Mouse (Mus musculus): ENCODE data around the gene Hoxb8.

The Hoxb8 gene

DNA sequence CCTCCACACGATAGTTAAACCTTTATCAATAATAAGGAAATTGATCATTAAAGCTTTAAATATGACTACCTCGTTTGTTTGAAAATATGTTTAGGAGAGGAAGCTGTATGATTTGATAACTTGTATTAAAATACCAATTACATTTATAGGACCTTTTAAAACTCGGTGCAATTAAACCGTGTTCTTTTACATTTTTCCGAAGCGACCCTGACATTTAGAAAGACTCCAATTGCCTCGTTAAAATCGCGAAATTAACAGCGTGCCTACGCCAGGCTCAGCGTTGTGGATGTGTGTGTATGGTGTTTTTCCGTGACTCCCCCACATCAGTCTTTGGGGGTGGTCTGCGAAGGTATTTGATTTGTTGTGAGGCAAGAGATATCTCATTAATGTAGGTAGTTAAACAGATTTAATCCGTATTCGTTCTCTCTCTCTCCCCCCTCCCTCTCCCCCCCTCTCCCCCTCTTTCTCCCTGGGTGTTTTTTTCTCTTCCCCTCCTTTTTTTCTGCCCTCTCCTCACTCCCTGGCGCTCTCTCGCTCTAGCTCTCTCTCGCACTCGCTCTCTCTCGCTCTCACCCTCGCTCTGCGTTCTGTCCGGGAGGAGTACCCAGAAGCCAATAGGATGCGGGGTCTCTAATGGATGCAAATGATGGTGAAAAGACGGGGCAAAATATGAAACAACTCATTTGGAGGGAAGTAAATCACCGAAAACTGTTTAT is at the start of gene Hoxb8:
Hoxb8 (plus strand) TSS at position 51 of the 716 bp plus-strand sequence.
- peak; percentile 58 for DNase-seq

DNA sequence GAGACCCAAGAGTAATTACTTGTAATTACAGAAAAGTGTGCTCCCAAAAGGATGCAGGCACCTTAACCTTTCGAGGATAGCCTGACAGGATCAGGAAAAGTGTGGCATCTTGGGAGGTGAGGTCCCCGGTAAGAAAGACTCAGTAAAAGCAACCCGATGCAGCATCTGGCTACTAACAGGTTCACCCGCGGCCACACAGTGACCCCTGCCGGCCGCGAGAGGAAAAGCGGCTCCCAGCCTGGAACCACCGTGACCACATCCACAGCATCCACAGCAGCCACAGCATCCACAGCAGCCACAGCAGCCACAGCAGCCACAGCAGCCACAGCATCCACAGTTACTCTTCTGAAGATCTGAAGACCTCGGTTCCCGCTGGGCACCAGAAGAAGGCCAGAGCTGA is 46.8 kb upstream of the Hoxb8 start:
- peak; percentile 56 for DNase-seq

DNA sequence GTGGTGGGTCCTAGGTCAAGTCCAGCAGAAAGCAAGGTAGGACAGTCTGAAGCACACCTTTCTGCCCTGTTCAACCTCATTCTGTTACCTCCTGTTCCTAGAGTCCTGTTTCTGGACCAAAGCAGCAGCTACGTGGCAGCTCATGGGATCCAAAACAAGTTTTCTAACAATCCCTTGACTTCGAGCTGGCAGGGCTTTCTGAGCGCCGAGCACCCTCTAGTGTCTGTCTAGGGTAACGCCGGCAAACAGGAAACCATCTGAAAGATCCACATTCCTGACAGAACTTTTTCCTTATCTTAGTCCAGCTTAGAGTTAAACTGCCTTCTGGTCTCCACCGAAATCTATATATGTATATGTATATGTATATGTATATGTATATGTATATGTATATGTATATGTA is 41.5 kb upstream of the Hoxb8 start:
- DNase-seq = peak; percentile 62

DNA sequence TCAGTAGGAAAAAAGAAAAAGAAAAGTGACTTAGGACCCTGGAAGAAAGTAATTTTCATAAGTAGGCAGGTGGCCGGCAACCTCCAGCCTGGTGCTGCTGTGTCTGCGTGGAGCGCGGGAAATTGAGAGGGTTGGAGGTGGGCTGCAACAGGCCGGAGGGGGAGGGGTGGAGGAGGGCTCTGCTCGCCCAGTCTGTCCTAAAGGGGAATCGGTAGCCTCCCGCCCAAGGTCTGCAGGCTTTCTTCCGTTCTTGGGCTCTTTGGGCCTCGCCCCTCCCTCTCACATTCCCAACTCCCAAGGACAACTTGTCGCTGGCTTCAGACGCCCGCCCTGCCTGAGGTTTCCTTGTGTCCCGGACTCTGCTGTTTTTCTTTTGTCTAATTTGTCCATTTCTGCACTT is 30.8 kb upstream of the Hoxb8 start:
- DNase-seq = peak; percentile 70

DNA sequence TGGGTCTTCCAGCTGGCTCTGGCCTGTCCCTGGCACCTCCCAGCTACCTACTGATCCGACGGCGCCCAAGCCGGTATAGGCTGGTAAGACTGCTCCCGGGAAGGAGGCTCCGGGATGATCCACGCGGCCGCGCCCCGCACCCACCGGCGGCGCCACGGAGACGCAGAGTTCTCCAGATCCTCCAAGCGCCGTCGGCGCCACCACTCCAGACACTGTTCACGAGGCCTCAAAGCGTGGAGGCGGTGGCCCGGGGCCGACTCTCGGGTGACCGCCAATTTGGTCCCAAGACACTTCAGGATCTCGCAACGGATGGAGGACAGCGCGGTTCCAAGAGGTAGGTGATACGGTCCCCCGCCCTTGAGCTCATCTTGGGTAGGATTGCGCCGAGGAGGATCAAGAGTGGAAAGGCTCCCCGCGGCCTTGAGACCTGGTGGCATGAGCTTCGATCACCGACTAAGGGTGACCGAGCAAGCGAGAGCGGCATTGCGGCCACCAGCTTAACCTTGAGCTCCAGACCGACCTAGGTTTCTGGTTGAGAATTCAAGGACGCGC is 30.1 kb upstream of the Hoxb8 start:
- DNase-seq = peak; percentile 54

DNA sequence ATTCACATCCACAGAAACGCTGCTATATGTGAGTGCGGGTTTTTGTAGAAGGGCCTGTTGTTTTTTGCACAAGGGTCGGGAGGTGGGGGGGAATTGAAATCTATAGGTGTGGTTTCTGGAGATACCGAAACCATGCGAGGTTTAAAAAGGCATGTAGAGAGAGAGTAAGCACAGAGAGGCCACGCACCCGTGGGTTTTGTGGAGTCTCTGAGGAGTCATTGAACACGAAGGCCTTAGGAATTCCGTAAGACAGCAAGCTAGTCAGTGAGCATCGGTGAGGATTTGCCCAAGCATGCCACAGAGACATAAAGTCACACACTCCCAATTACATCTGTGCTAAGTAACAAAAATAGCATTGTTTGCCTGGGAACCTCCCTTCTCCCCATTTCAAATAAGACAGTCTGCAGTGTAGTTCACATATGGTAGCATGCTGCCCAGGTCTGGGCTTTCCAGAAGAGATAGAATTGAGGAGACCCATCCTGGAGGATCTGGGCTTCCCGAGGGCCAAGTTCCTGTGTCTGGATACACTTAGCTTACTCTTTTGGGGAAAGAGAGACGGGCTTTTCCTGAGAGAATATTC is 29.1 kb upstream of the Hoxb8 start:
- peak; percentile 20 for DNase-seq

DNA sequence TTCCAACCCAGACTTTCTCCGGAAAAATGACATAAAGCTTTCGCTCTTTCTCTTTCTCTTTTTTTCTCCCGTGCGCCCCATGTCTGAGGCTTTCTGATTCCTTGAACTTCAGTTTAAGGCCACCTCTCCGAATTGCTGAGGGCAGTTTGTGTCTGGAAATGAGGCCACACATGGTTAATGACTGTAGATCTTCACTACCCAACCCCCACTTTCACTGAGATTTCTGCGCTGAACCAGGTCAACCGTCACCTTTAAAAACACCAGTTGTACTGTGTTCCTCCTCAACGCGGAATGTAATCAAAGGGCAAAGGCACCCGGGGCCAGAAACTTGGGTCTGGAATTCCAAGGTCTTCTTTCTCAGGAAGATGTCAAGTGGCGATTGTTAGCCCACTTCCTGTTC is 27.5 kb upstream of the Hoxb8 start:
- peak; percentile 87 for DNase-seq

DNA sequence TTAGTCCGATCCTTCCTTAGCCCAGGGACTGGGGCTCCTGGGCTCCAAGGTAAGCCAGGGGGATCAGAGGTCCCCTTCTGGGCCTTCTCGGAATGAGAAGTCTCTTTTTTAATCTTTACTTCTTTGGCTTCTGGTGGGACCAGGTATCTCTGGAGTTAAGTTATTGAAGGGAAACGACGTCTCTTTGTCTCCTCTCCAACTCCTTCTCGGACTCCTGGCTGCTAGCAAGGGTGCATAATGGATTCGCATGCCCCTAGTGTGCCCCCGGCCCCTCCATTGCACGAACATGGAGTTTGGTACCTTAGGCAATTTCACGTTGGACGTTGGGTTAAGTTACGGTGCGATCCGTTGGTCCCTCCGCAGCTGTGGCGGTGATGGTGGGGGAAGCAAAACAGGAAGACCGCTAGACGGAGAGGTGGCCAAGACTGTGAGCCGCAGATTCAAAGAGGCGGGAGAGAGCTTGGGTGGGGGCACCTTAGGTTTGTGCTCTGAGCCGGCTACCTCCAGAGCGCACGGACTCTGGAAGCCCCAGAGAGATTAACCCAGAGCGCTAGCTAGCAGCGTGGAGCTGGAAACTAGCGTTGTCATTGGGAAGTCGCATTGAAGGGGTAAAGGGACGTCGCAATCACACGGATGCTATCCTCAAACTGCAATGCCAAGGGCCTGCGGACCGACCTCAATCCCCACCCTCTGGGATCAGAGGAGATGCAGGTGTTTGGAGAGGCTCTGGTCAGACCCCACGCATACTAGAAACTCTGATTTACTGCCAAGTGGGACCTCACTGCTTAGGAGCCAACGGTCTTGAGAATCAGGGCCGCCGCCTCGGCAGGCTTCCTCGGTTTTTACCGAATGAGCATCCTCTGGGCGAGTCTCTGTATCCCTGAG is 26.4 kb upstream of the Hoxb8 start:
- DNase-seq = peak; percentile 33

DNA sequence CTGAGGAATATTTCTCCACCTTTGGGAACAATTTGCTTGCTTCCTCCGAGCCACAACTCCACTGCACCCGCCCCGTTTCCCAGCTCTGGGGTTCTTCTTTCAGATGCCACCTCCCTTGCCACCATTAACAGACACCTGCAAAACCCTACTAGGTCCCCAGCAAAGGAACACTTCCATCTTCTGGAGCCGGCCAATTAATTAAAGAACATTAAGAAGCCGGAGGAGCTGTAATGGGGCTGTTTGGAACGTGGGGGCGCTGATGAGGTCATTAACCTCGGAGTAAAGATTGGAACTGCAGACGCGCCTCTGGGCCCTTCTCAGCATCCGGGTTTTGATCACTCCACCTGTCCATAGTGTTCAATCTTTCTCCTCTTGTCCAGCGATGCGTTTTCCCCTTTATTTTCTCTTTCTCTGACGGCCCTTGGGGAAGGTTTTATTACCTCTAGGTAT is 25.7 kb upstream of the Hoxb8 start:
- DNase-seq = no peak

DNA sequence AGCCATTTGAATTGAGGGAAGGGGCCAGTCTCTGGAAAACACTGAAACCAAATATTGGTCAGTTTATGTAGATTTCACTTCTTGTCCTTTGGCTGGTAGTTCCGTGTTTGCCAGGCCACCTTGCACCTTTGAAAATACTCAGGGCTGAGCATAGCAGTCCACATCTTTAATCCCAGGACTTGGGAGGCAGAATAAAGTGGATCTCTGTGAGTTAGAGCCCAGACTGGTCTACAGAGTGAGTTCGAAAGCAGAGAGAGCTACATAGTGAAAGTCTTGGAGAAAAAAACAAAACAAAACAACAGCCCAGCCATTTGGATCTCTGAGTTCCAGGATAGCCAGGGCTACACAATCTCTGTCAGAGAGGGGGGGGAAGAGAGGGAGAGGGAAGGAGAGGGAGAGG is 24.6 kb upstream of the Hoxb8 start:
- no peak for DNase-seq

DNA sequence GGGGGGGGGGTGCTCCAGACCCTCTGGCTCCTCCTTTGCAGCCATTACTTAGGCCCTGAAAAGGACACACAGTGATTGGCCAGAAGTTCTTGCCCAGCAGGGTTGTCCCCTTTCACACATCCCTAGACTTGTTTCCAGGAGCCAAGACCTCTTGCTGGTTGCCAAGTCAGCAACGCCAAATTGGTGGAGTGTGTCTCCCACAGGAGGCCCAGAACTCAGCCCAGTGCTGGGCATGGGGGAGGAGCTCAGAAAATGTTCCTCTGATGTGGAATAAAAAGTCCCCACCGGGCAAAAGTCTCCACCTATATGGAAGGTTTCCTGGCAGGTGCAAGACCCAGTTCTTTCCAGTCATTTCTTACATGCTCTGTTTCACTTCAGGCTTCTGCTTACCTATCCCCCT is 22.7 kb upstream of the Hoxb8 start:
- peak; percentile 83 for DNase-seq

DNA sequence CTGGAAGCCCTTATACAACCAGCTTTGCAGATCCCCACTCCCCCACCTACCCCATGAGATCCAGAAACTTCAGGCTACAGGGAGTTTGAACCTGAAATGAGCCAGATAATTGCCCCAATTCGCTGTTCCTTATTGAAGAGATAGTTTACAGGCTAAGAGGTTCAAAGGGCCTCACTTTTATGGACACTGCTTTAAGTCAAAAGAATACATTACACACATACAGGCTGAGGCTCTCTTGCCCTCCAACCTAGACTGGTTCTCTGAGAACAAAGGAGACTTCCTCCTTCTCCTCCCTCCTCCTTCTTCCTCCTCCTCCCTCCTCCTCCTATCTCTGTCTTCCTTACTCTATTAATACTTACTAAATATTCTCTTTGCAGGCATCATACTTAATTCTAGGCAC is 22.2 kb upstream of the Hoxb8 start:
- DNase-seq = no peak

DNA sequence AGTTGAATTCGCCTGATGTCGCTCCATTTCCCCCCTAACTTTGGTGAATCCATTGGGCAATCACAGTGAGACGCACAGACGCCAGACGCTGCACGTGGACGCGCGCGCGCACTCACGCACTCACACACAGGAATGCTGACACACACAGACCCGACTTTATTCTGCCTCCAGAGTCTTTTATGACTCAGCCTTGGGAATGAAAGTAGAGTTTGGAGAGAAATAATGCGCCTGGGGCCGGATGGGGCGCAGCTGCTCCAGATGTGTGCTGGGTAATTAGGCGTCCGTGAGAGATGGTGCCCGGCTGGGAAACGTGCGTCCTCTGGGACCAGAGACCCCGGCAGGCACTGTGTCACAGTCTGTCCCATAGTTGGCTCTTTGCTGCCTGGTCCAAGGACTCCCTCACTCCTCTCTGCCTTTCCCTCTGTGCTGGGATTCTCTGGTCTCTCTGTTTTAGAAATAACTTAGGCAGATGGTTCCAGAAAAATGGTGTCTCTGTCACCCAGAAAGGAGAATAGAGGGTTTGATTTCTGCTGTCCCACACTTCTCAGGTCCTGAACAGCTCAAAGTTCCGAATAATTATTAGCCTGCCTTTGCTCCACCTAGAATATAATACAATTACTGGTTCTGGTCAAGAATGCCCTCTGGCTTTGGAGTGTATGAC is 21.3 kb upstream of the Hoxb8 start:
- DNase-seq = peak; percentile 52

DNA sequence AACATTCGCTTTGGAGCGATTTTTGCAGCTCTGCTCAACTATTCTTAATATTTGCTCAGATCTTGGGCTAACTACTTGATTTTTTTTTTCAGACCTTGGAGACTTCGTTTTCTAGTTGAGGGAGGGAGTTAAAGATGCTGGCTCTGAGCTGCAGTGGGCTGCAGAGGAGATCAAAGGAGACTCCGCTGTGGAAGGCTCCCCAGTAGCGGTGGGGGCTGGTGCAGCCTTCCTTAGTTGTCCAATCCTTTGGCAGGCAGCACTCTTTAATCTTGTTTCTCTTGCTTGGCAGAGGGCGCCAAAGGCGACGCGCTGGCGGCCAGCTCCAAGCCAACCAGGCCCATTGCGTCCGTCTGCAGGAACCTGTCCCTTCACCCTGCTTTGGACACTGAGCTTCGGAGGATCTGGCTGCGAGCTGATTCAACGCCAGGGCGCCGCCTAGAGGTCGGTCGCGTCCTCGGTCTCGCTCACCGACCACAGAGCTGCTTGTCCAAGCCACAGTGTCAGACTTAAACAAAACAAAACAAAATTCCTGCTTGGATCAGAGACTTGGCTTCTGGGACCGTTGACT is 20.3 kb upstream of the Hoxb8 start:
- DNase-seq = peak; percentile 92

DNA sequence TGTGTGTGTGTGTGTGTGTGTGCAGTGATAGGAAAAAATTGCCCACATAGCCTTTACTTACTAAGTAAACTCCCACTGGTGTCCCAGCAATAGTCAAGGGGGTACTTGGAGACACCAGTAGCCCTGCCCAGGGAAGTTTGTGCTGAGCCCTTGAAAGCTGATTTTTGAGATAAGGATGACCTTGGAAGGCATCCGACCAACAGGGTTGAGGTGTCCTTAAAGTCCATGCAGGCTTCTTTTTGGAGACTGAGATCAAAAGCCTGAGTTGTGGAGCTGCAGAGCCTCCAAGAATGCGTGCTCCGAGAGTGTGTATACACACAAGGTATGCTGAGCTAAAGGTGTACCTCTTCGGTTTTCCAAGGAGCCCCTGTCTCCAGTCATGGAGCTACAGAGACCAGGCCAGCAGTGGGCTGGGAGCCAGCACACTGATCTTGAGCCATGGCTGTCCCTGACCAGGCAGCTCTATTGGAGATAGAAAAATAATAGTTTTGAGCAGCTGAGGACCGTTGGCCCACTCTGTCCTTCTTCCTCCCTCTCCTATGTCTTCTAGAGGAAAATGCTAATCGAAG is 19.4 kb upstream of the Hoxb8 start:
- DNase-seq = peak; percentile 22

DNA sequence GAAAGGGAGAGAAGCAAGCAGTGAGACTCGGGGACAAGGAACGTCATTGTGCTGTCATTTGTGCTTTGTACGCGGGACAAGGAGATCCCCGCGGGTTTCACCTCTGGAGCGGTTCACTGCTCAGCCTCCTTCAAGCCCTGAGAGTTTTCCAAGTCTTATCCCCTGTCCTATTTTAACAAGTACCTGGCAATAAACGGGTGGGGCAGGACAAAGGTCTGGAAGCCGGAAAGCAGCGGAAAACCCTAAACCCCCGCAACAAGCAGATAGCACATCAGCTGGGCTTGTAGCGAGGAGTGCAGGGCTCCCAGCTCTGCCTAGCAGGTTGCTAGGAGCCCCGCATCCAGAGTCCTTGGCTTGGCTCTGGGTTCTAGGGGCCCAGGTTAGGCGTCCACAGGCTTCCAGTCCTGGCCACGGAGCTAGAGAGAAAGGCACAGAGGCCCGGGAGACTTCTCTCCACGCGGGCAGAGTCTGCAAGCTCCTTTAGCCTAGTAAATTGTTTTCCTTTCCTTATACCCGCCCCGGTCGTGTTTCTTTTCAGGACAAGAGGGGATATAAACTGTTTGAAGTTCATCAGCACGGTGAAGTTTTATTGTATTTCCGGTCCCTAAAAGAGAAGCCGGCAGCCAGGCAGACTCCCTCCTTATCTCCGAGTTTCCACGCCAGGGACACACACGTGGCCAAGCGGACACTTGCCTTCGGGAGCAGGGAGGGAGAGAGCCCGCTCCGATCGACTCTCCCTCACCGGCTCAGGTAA is 17.9 kb upstream of the Hoxb8 start:
- DNase-seq = peak; percentile 20

DNA sequence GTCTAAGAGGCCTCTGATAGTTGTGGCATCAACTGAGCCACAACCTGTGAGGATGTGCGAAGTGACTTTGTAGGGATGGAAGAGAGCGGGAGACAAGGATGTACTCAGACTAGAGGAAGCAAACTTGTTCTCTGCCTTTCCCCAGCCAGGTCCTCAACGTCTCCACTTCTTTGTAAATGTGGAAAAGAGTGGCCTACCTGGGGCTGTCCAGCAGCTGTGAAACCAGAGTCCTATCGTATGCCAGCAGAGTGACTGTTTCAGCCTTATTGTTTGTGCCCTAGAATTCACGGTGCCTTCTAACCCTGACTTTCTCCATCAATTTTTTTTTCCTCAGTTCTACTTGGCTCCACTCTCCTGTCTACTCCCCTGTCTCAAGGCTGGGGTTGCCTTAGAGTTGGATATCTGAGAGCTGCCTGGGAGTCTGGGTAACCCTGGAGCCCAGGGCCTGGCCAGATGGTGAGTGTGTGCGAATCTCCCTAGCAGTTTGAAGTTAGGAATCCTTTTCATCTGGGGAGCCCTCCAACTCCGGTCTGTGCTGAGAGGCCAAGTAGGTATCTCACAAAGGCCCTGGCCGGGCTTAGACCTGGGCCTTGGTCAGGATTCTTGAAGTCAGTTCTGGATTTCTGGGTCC is 17.2 kb upstream of the Hoxb8 start:
- no peak for DNase-seq

DNA sequence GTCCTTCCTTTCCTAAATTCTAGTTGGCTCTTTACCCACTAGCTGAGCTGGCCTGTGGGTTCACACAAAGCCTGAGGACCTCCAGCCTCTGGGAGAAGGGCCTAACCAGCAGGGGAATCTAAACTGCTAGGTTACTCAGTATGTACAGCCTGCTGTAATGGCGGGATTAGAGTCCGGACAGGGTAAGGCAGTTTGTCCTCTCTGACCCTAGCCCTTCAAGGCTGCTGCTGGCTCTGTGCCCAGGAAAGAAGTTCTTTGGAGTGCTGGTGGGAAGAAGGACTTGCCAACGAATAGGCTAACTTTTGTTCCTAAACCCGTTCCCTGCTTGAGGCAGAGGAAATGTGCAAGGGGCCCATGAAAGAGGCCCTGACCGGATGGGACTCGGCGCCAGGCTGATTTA is 15.8 kb upstream of the Hoxb8 start:
- peak; percentile 87 for DNase-seq

DNA sequence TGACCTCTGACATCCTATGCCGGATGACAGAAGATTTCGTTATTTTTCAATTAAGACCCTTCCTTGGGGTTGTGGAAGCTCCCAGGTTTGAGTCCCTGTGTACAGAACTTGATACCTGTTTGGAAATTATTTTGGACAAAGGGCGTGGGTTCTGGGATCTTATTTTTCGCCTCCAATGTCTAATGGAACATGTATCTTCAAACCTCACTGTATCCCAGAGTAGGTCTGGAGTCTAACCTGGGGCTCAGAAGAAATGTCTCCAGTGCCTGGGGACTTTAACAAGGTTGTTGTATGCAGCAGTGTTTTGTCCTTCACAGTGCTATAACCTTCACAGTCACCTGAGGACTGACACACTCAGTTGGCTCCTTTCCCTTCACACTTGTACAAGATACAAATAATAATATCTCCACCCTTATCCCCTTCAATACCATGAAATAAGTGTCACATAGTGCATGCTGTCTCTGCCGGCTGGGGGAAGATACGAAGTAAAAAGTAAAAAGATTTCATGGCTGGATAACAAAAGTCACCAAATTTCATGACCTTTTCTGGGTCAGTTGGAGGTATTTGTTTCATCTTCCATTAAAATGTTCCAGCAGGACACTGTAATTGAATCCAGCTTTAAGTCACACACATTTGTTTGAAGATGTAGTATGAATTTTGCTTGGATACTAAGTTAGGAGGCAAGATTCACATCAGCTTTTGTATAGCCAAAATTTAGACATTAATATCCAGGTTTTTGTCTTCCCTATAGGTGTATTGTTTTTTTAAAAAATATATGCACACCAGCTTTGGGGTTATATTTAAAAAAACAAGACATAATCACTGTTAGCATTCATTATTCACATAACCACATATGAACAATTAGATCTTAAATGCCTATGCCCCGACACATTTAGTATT is 14.4 kb upstream of the Hoxb8 start:
- DNase-seq = peak; percentile 22

Data from kidney, adult 9 months (tissue).